Mouse (Mus musculus) hindbrain, embryonic 15.5 days (tissue): ENCODE measurements at regions not wholly inside any gene's neighbourhood (a gene's known extent, or its start where the extent isn't known, plus 50 kb on each side); places are given as distances from the start of the nearest gene placed in this dataset.

ENCODE experiments used
- ATAC-seq: fragments of 200-750 bp; cut with Nextera tagmentation; 2 replicates; pipeline ENCODE4 v1.8.0; 2017; ENCODE audit warnings: low read depth, moderate number of reproducible peaks, moderate TSS enrichment; ENCODE audit not compliant: low FRiP score
- H3K27ac ChIP-seq: fragments of 300-500 bp; sonication (generic); replicated peaks from 2 replicates; pipeline ENCODE4 v1.5.1; 2015; ENCODE audit warnings: mild to moderate bottlenecking, inconsistent platforms
- H3K27me3 ChIP-seq: fragments of 300-500 bp; sonication (generic); 2 replicates; pipeline ENCODE4 v1.6.1; 2015; ENCODE audit warnings: control low read depth, inconsistent platforms
- H3K36me3 ChIP-seq: fragments of 300-500 bp; sonication (generic); 2 replicates; pipeline ENCODE4 v1.6.1; 2015; ENCODE audit warnings: control low read depth, inconsistent platforms
- H3K4me1 ChIP-seq: fragments of 300-500 bp; sonication (generic); replicated peaks from 2 replicates; pipeline ENCODE4 v1.6.1; 2015; ENCODE audit warnings: control low read depth, inconsistent platforms
- H3K4me2 ChIP-seq: fragments of 300-500 bp; sonication (generic); 2 replicates; pipeline ENCODE4 v1.6.1; 2015; ENCODE audit warnings: moderate library complexity, mild to moderate bottlenecking, inconsistent platforms
- H3K4me3 ChIP-seq: fragments of 300-500 bp; sonication (generic); 2 replicates; pipeline ENCODE4 v1.5.1; 2015; ENCODE audit warnings: mild to moderate bottlenecking, inconsistent platforms
- H3K9ac ChIP-seq: fragments of 300-500 bp; sonication (generic); 2 replicates; pipeline ENCODE4 v1.6.1; 2015; ENCODE audit warnings: inconsistent platforms
- H3K9me3 ChIP-seq: fragments of 300-500 bp; sonication (generic); 2 replicates; pipeline ENCODE4 v1.6.1; 2016; ENCODE audit warnings: control low read depth, inconsistent platforms
- WGBS: fragments of 180-500 bp; shearing (Covaris S2); methylation state at CpG from one replicate; pipeline ENCODE4 v1.1.7; 2015; 5-methylcytosine and 5-hydroxymethylcytosine counted together

- Histone ChIP-seq H3K27me3 (peaks cover 23% of the 10 kb centered on the region), H3K27ac (no peak overlapping the region), H3K9me3 (no peaks in the 10 kb centered on the region), H3K36me3 (no peaks in the 10 kb centered on the region), H3K9ac (no peak overlapping the region), H3K4me3 (no peak overlapping the region), H3K4me1 (peaks cover 11% of the 10 kb centered on the region), H3K4me2 (no peak overlapping the region)
- 42% methylated on average over 11 of the region's 11 CpGs for WGBS
- ATAC-seq = no peak
Observed at GRCm38 (mm10) chr3:35104884-35105283, 454.7 kb downstream of the Sox2 start.

DNA sequence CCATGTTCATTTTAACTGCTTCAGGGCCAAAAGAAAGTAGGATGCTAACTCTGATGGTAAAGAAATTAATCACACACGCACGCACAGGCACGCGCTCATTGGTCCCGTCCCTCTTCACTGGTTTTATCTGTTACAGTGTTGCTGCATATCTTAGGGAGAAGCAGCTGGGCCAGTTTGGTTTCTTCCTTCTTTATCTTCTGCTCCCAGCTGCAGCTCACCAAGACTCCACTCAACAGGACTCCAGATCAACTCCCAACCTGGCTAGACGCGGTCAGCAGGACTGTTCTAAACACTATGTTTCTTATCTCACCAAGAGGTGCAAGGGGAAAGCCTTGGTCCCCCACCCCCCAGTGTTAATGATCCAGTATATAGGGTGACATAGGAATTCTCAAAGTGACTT is 455.9 kb downstream of the Sox2 start:
- Histone ChIP-seq H3K9me3 (no peaks in the 10 kb centered on the region), H3K4me3 (no peak overlapping the region), H3K9ac (no peak overlapping the region), H3K27me3 (peaks cover 20% of the 10 kb centered on the region), H3K36me3 (no peaks in the 10 kb centered on the region), H3K4me2 (no peak overlapping the region), H3K27ac (no peak overlapping the region), H3K4me1 (peaks cover 11% of the 10 kb centered on the region)
- no peak for ATAC-seq
- WGBS = 73% methylated on average over 7 of the region's 7 CpGs

GRCm38 (mm10) chr3:35133477-35133876 is 483.3 kb downstream of the Sox2 start:
- WGBS = 88% methylated on average over 3 of the region's 3 CpGs
- H3K36me3 ChIP-seq = no peaks in the 10 kb centered on the region
- H3K9me3 ChIP-seq = no peaks in the 10 kb centered on the region
- H3K4me1 ChIP-seq = no peaks in the 10 kb centered on the region
- H3K27me3 ChIP-seq = no peaks in the 10 kb centered on the region
- ATAC-seq = no peak
- no peak overlapping the region for H3K4me3 ChIP-seq
- no peak overlapping the region for H3K9ac ChIP-seq
- H3K4me2 ChIP-seq = no peak overlapping the region
- H3K27ac ChIP-seq = no peak overlapping the region

DNA sequence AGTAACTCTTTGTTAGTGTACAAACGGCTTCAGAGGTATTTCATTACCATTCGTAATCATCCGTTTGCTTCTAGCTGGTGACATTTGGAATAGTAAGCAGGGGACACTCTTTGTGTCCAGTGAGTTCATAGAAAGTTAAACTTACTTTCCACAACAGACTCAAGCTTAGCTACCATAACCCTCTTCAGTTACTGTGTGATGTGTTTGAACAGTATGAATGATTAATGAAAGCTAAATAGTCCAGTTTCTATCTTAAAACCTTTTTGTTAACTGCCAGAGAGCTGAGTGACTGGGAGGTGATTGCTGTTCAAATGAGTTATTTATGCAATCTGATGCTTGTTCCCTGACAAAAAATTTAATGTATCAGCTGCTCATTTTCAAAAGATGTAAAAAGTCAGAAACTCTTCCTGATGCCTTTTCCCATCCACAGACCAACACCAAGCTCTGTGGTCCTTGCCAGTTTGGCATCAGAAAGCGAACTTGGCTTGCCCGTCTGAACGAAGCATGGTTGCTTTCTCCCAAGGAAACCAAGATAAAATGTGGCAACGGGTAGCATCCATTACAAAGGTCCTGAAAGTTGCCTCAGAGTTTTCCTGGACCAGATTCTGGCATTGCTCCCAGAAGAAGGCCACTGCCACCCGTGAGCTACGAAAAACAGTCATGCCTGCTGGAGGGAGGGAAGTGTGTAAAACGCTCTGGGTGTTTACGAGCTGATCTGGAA is 491.5 kb downstream of the Sox2 start:
- WGBS = 49% methylated on average over 11 of the region's 11 CpGs

GRCm38 (mm10) chr3:35142683-35143082 is 492.5 kb downstream of the Sox2 start:
- H3K27ac ChIP-seq = no peak overlapping the region
- no peaks in the 10 kb centered on the region for H3K9me3 ChIP-seq
- no peaks in the 10 kb centered on the region for H3K27me3 ChIP-seq
- WGBS = 85% methylated on average over 2 of the region's 2 CpGs
- no peak overlapping the region for H3K4me2 ChIP-seq
- H3K36me3 ChIP-seq = no peaks in the 10 kb centered on the region
- no peaks in the 10 kb centered on the region for H3K4me1 ChIP-seq
- no peak overlapping the region for H3K4me3 ChIP-seq
- no peak overlapping the region for H3K9ac ChIP-seq
- ATAC-seq = no peak

More for the DNA sequence above, 491.5 kb downstream of the Sox2 start:
- no peak overlapping the region for H3K4me2 ChIP-seq
- ATAC-seq = peak; percentile 85
- no peaks in the 10 kb centered on the region for H3K27me3 ChIP-seq
- H3K36me3 ChIP-seq = no peaks in the 10 kb centered on the region
- no peaks in the 10 kb centered on the region for H3K9me3 ChIP-seq
- H3K9ac ChIP-seq = no peak overlapping the region
- peak overlapping the region; percentile 39 for H3K27ac ChIP-seq
- H3K4me1 ChIP-seq = no peaks in the 10 kb centered on the region
- no peak overlapping the region for H3K4me3 ChIP-seq

DNA sequence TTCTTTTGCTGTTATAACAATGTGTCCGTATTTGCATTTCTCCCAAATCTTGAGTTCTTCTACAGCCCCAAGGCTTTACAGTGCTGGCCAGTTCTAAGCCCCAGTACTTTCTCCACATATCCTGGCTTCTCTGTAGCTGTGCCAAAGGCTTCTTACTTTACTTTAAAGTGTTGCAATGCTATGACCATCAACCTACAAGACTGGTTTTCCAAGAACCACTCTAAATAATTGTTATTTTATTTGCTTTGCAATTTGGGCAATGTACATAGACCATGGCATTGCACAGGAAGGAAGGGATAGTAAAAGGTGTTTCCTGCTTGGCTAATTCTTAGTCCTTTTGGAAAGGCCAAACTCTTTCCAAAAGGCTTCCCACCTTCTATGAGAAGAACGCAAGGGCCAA is 495.4 kb downstream of the Sox2 start:
- Histone ChIP-seq H3K9me3 (no peaks in the 10 kb centered on the region), H3K9ac (no peak overlapping the region), H3K27me3 (no peaks in the 10 kb centered on the region), H3K4me3 (no peak overlapping the region), H3K27ac (no peak overlapping the region), H3K4me1 (peaks cover 10% of the 10 kb centered on the region; the same call in 1 of the 2 replicates), H3K36me3 (no peaks in the 10 kb centered on the region), H3K4me2 (no peak overlapping the region)
- no peak for ATAC-seq
- 100% methylated on average over 2 of the region's 2 CpGs for WGBS

GRCm38 (mm10) chr3:35146681-35147080 is 496.5 kb downstream of the Sox2 start:
- 70% methylated on average over 5 of the region's 5 CpGs for WGBS

DNA sequence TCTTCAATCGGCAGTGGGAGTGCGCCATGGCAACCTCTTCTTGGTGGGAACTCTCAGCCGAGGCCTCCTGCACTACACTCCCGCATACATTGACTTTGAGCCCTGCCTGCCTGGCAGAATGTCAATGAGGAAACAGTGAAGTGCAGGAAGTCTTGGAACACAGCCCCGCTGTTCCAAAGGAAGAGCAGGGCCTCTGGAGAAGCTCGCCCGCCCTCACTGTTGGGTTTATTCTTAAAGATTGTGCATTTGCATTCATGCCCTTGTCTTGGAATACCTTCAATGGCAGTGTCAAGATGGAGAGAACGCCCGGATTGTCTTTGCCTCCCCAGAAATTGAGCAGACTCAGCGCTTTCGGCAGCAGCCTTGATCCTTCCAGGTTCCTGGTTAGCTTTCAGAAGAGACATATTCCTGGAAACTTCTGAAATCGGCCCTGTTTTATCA is 499.1 kb downstream of the Sox2 start:
- Histone ChIP-seq H3K4me2 (no peak overlapping the region), H3K9me3 (no peaks in the 10 kb centered on the region), H3K36me3 (no peaks in the 10 kb centered on the region), H3K4me3 (no peak overlapping the region), H3K27me3 (no peaks in the 10 kb centered on the region), H3K9ac (no peak overlapping the region), H3K4me1 (peaks cover 10% of the 10 kb centered on the region; the same call in 1 of the 2 replicates), H3K27ac (peak overlapping the region; percentile 69)
- ATAC-seq = peak; percentile 86
- WGBS = 24% methylated on average over 12 of the region's 12 CpGs

More at GRCm38 (mm10) chr3:35146681-35147080, 496.5 kb downstream of the Sox2 start:
- no peak overlapping the region for H3K9ac ChIP-seq
- no peak for ATAC-seq
- H3K4me3 ChIP-seq = no peak overlapping the region
- peaks cover 10% of the 10 kb centered on the region; the same call in 1 of the 2 replicates for H3K4me1 ChIP-seq
- no peaks in the 10 kb centered on the region for H3K27me3 ChIP-seq
- H3K4me2 ChIP-seq = no peak overlapping the region
- H3K27ac ChIP-seq = no peak overlapping the region
- no peaks in the 10 kb centered on the region for H3K9me3 ChIP-seq
- H3K36me3 ChIP-seq = no peaks in the 10 kb centered on the region

DNA sequence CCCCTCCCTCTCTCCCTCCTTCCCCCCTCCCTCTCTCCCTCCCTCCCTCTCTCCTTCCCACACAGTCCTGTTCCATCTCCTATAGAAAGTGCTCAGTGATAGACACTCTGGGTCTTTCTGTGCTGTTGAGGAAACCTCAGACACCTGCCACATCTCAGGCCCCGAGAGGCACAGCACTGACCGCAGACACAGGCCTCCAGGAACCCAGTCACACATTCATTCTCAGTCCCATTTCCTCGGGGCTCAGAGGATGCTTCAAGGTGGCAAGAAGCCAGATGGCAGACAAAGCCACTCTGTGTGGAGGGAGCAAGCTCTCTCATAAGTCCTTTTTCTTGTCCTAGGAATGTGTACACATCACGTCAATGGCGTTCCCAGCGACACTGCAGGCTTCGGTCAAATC is 502.0 kb downstream of the Sox2 start:
- WGBS = 51% methylated on average over 7 of the region's 7 CpGs

DNA sequence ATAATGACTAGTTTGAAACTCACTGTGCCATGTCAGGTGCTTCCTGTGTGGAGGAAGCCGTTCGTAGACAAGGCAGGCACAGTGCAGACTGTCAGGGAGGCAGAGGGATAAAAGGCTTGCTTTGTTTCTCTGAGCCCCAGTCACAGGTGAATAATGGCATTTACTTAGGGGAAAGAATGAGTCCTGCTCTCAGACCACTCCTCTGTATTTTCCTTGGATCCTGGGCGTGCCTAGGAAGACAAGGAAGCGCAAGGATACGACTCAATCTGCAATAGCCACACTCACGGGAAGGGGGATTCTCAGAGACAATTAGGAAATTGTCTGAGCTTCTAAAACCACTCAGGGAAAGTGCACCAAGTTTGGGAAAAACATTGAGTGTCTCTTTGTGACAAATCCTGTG is 504.1 kb downstream of the Sox2 start:
- Histone ChIP-seq H3K36me3 (no peaks in the 10 kb centered on the region), H3K27me3 (no peaks in the 10 kb centered on the region), H3K4me3 (no peak overlapping the region), H3K27ac (no peak overlapping the region), H3K4me1 (peaks cover 3% of the 10 kb centered on the region; the same call in 1 of the 2 replicates), H3K9me3 (no peaks in the 10 kb centered on the region), H3K4me2 (no peak overlapping the region), H3K9ac (no peak overlapping the region)
- no peak for ATAC-seq
- WGBS = 41% methylated on average over 6 of the region's 6 CpGs

More for the DNA sequence above, 502.0 kb downstream of the Sox2 start:
- Histone ChIP-seq H3K27ac (peak overlapping the region; percentile 37), H3K4me2 (no peak overlapping the region), H3K36me3 (no peaks in the 10 kb centered on the region), H3K9me3 (no peaks in the 10 kb centered on the region), H3K4me3 (no peak overlapping the region), H3K27me3 (no peaks in the 10 kb centered on the region), H3K9ac (no peak overlapping the region), H3K4me1 (peaks cover 10% of the 10 kb centered on the region; the same call in 1 of the 2 replicates)
- peak; percentile 65 for ATAC-seq

- Histone ChIP-seq H3K9ac (no peak overlapping the region), H3K4me1 (no peaks in the 10 kb centered on the region), H3K9me3 (no peaks in the 10 kb centered on the region), H3K4me3 (no peak overlapping the region), H3K4me2 (no peak overlapping the region), H3K27ac (no peak overlapping the region), H3K27me3 (no peaks in the 10 kb centered on the region), H3K36me3 (no peaks in the 10 kb centered on the region)
- no peak for ATAC-seq
- WGBS = 100% methylated on average over 1 of the region's 1 CpGs
Observed at GRCm38 (mm10) chr3:35168676-35169075, 518.5 kb downstream of the Sox2 start.

- WGBS = 83% methylated on average over 12 of the region's 12 CpGs
- Histone ChIP-seq H3K4me2 (no peak overlapping the region), H3K27me3 (no peaks in the 10 kb centered on the region), H3K4me3 (no peak overlapping the region), H3K27ac (no peak overlapping the region), H3K9me3 (no peaks in the 10 kb centered on the region), H3K36me3 (no peaks in the 10 kb centered on the region), H3K4me1 (no peaks in the 10 kb centered on the region), H3K9ac (no peak overlapping the region)
- no peak for ATAC-seq
Observed at GRCm38 (mm10) chr3:35178759-35179440, 528.7 kb downstream of the Sox2 start.
